ENCODE assay signal across 18 mouse cellular contexts in the genomic region with DNA sequence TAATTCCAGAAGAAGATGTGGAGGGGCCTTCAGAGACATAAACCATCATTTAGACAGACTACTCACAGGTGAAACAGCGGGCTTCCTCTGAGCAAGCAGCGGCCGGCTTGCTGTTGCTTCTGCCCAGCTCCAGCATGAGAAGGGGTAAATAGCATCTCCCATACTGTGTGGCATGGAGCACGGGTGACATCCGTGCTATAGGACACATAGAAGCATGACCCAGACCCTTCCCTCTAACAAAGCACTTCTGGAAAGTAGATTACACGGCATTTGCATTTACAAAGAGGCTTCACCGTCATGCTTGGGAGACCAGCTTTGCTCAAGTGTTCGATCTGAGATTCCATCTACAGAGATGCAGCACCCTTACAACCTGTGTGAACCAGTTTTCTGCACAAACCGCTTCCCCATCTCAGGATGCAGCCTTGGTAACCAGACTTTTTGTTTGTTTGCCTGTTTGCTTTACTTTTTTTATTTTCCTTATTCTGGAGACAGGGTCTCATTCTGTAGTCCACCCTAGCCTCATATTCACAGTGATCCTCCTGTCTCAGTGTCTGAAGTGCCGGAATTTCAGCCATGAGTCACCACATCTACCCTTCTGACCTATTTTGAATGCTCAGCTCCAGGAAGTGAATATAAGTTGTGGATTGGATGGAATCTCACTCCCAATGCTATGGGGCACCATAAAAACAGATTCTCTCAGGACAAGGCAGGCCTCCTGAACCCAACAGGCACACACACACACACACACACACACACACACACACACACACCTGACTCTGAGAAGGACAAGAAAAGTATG. TPM values are rescaled to one million over a fixed set of nuclear protein-coding genes. Genes with fewer than 3 reads are reported as not detected.
A peak's percentile ranks its signal among the peaks of the same experiment; 100 is the strongest.
DNase-seq lines count a peak whose midpoint lies in the region; ATAC-seq and TF ChIP-seq lines count a peak whose summit lies in the region.
"Had no signal": no experiment of that assay in that cellular context is flagged by ENCODE, and none has a peak within 500 bp of the region (broad histone marks: within the 10 kb centered on the region; RNA-seq: fewer than 3 reads in every experiment).

No protein-coding gene starts in this region.

- H3K9me3 ChIP-seq in neural tube, embryonic 14.5 days (ENCODE audit: control insufficient read depth, low read length), result no peaks in the 10 kb centered on the region
- H3K9me3 ChIP-seq in midbrain, embryonic 10.5 days (replicated peaks), result no peaks in the 10 kb centered on the region
- no peaks in the 10 kb centered on the region for H3K9me3 ChIP-seq in liver, embryonic 11.5 days (ENCODE audit: control insufficient read depth, low read length)
- H3K9me3 ChIP-seq: kidney, embryonic 15.5 days; limb, embryonic 15.5 days had no signal

- WGBS in neural tube, embryonic 14.5 days, result 41% methylated on average over 10 of the region's 10 CpGs
- WGBS in midbrain, embryonic 10.5 days, result 33% methylated on average over 10 of the region's 10 CpGs
- WGBS in olfactory bulb, adult 2 months, result 54% methylated on average over 10 of the region's 10 CpGs
- 71% methylated on average over 10 of the region's 10 CpGs for WGBS in liver, embryonic 11.5 days

- no peaks in the 10 kb centered on the region for H3K36me3 ChIP-seq in neural tube, embryonic 14.5 days (ENCODE audit: control insufficient read depth, insufficient read depth, low read length)
- no peaks in the 10 kb centered on the region for H3K36me3 ChIP-seq in midbrain, embryonic 10.5 days
- no peaks in the 10 kb centered on the region for H3K36me3 ChIP-seq in liver, embryonic 11.5 days (ENCODE audit: control insufficient read depth, insufficient read depth, low read length)
- H3K36me3 ChIP-seq: kidney, embryonic 15.5 days; limb, embryonic 15.5 days had no signal

- H3K9ac ChIP-seq in neural tube, embryonic 14.5 days (replicated peaks; ENCODE audit: low read depth, low read length), result no peak overlapping the region
- no peak overlapping the region for H3K9ac ChIP-seq in liver, embryonic 11.5 days (ENCODE audit: low read depth, low read length)
- H3K9ac ChIP-seq: kidney, embryonic 15.5 days; limb, embryonic 15.5 days had no signal

- no peak for TF ChIP-seq POLR2A in olfactory bulb, adult 2 months (IDR thresholded peaks at IDR 0.05; ENCODE audit: insufficient read depth, low read depth, low read length)

- peaks cover 3% of the 10 kb centered on the region; the same call in 1 of the 2 replicates for H3K4me1 ChIP-seq in neural tube, embryonic 14.5 days (ENCODE audit: control insufficient read depth, insufficient read depth, low read length)
- H3K4me1 ChIP-seq in midbrain, embryonic 10.5 days, result peaks cover 53% of the 10 kb centered on the region
- peaks cover 15% of the 10 kb centered on the region for H3K4me1 ChIP-seq in olfactory bulb, adult 2 months (ENCODE audit: control insufficient read depth, insufficient read depth, low read length)
- H3K4me1 ChIP-seq in liver, embryonic 11.5 days (replicated peaks; ENCODE audit: control insufficient read depth, insufficient read depth, low read length), result no peaks in the 10 kb centered on the region

- no peak overlapping the region for H3K27ac ChIP-seq in neural tube, embryonic 14.5 days (ENCODE audit: low read depth, low read length)
- peak overlapping the region; percentile 55; the same call in 1 of the 2 replicates for H3K27ac ChIP-seq in midbrain, embryonic 10.5 days (replicated peaks)
- H3K27ac ChIP-seq in olfactory bulb, adult 2 months (ENCODE audit: insufficient read depth, low read depth, low read length), result peak overlapping the region; percentile 31
- no peak overlapping the region for H3K27ac ChIP-seq in liver, embryonic 11.5 days (ENCODE audit: low read depth, low read length)
- H3K27ac ChIP-seq: kidney, embryonic 15.5 days; layer of hippocampus, adult 2 months; limb, embryonic 15.5 days had no signal

- no peak overlapping the region for H3K4me2 ChIP-seq in neural tube, embryonic 14.5 days (ENCODE audit: low read depth, low read length)
- no peak overlapping the region for H3K4me2 ChIP-seq in liver, embryonic 11.5 days
- H3K4me2 ChIP-seq: kidney, embryonic 15.5 days; limb, embryonic 15.5 days had no signal

- H3K4me3 ChIP-seq in neural tube, embryonic 14.5 days (ENCODE audit: low read depth, low read length), result no peak overlapping the region
- peak overlapping the region; percentile 14 for H3K4me3 ChIP-seq in midbrain, embryonic 10.5 days
- H3K4me3 ChIP-seq in olfactory bulb, adult 2 months (ENCODE audit: insufficient read depth, low read depth, low read length), result peak overlapping the region; percentile 14
- H3K4me3 ChIP-seq in liver, embryonic 11.5 days (ENCODE audit: low read depth, low read length), result no peak overlapping the region
- H3K4me3 ChIP-seq: kidney, embryonic 15.5 days; layer of hippocampus, adult 2 months; limb, embryonic 15.5 days had no signal

- ATAC-seq in neural tube, embryonic 14.5 days (ENCODE audit: low read depth), result 0 out of 2 replicates have a peak, but pooled peaks have one; percentile 39
- ATAC-seq in liver, embryonic 11.5 days (replicated peaks; ENCODE audit: low FRiP score), result no peak
- ATAC-seq: forebrain, embryonic 14.5 days had no signal

- TF ChIP-seq CTCF in olfactory bulb, adult 2 months (IDR thresholded peaks at IDR 0.05; ENCODE audit: insufficient read depth, low read depth, low read length), result no peak

- H3K27me3 ChIP-seq in neural tube, embryonic 14.5 days (ENCODE audit: control insufficient read depth, insufficient read depth, low read length), result no peaks in the 10 kb centered on the region
- peaks cover 41% of the 10 kb centered on the region for H3K27me3 ChIP-seq in midbrain, embryonic 10.5 days (ENCODE audit: low read depth, poor library complexity, severe bottlenecking)
- H3K27me3 ChIP-seq in liver, embryonic 11.5 days (replicated peaks; ENCODE audit: control insufficient read depth, insufficient read depth, low read length), result peaks cover 11% of the 10 kb centered on the region

- DNase-seq in embryo, embryonic 11 days, result peak; percentile 19
- no peak for DNase-seq in embryo, embryonic 9.5 days (ENCODE audit: extremely low spot score)
- no peak for DNase-seq in neural tube, embryonic 10.5 days (ENCODE audit: extremely low spot score, low spot score)
- DNase-seq in midbrain, embryonic 10.5 days (ENCODE audit: low spot score), result peak; percentile 47
- no peak for DNase-seq in liver, embryonic 11.5 days (ENCODE audit: low spot score)
- no peak for DNase-seq in spleen, postnatal 10 days (ENCODE audit: low spot score in 2 of 2)
- DNase-seq: adrenal gland, postnatal 10 days; cerebellum, adult 2 months; lung, adult 18-20 months; lung, postnatal 36 days; right cerebral cortex, postnatal 14 days; thymus, postnatal 4 days had no signal

RNA-seq across cellular contexts. Expression of gene Amotl1, which starts 12.3 kb away (rescaled TPM):
- polyA plus RNA-seq in neural tube, embryonic 14.5 days (2014; fragmentation: Nextera tagmentation; extraction: Ambion mirVana), result 8.2 and 11.5 TPM in 2 replicates
- 14.7 and 14.9 TPM in 2 replicates for polyA plus RNA-seq in midbrain, embryonic 10.5 days (2016; fragmentation: Nextera tagmentation; extraction: Ambion mirVana)
- polyA plus RNA-seq in olfactory bulb, adult 2 months (2012; ENCODE audit: insufficient read depth, insufficient read length, low replicate concordance, missing spikeins), result 84.9 TPM in 1 of 2 replicates, not detected in the other
- 8.5 and 9.5 TPM in 2 replicates for polyA plus RNA-seq in liver, embryonic 11.5 days (2014; fragmentation: Nextera tagmentation; extraction: Ambion mirVana)

Comparison
In these comparisons a context has a peak if more than half of its experiments do, and no peak if none do; other contexts are left out.
1. DNase-seq: peak in embryo, embryonic 11 days (single experiment) and midbrain, embryonic 10.5 days (single experiment); none in embryo, embryonic 9.5 days (single experiment), neural tube, embryonic 10.5 days (single experiment), liver, embryonic 11.5 days (single experiment) and spleen, postnatal 10 days (0 of 2).
2. H3K27ac ChIP-seq: peak in midbrain, embryonic 10.5 days (single experiment) and olfactory bulb, adult 2 months (single experiment); none in neural tube, embryonic 14.5 days (single experiment) and liver, embryonic 11.5 days (single experiment).
3. H3K4me3 ChIP-seq: peak in midbrain, embryonic 10.5 days (single experiment) and olfactory bulb, adult 2 months (single experiment); none in neural tube, embryonic 14.5 days (single experiment) and liver, embryonic 11.5 days (single experiment).